Comparison of ENCODE assay signal across 38 mouse cellular contexts in genomic region chr10:78664546-78664945, GRCm38 (mm10). TPM values are rescaled to one million over a fixed set of nuclear protein-coding genes. Genes with fewer than 3 reads are reported as not detected.
"Had no signal": no experiment of that assay in that cellular context is flagged by ENCODE, and none has a peak within 500 bp of the region (broad histone marks: within the 10 kb centered on the region; RNA-seq: fewer than 3 reads in every experiment).

No protein-coding gene starts in this region.

- H3K4me2 ChIP-seq: limb, embryonic 12.5 days; limb, embryonic 13.5 days; limb, embryonic 15.5 days; liver, embryonic 11.5 days; liver, embryonic 12.5 days; liver, embryonic 13.5 days; liver, embryonic 15.5 days; lung, embryonic 14.5 days; lung, embryonic 15.5 days; midbrain, embryonic 11.5 days; midbrain, embryonic 12.5 days; midbrain, embryonic 13.5 days; midbrain, embryonic 15.5 days; neural tube, embryonic 12.5 days had no signal

- H3K4me1 ChIP-seq: limb, embryonic 10.5 days; limb, embryonic 12.5 days; limb, embryonic 13.5 days; limb, embryonic 15.5 days; liver, embryonic 12.5 days; liver, embryonic 13.5 days; liver, embryonic 15.5 days; lung, embryonic 15.5 days; megakaryocyte, embryonic 14.5 days; midbrain, embryonic 10.5 days; midbrain, embryonic 12.5 days; midbrain, embryonic 13.5 days; midbrain, embryonic 15.5 days; neural tube, embryonic 12.5 days had no signal

- ATAC-seq: liver, embryonic 12.5 days; liver, postnatal 0 days; lung, postnatal 0 days; midbrain, embryonic 13.5 days; midbrain, embryonic 15.5 days had no signal

- DNase-seq: left cerebral cortex, postnatal 4 days; liver; liver, embryonic 13.5 days; liver, postnatal 0 days; lung, adult 18-20 months; lung, adult 2 months; lung, embryonic 14.5 days; lung, postnatal 10 days; lung, postnatal 14 days; lung, postnatal 36 days; lung, postnatal 4 days; midbrain, embryonic 14.5 days had no signal

- H3K4me3 ChIP-seq: limb, embryonic 10.5 days; limb, embryonic 12.5 days; limb, embryonic 13.5 days; limb, embryonic 15.5 days; liver, embryonic 12.5 days; liver, embryonic 13.5 days; liver, embryonic 15.5 days; lung, embryonic 15.5 days; megakaryocyte, embryonic 14.5 days; midbrain, embryonic 10.5 days; midbrain, embryonic 12.5 days; midbrain, embryonic 13.5 days; midbrain, embryonic 15.5 days; myocyte; neural tube, embryonic 12.5 days had no signal

- H3K36me3 ChIP-seq: limb, embryonic 10.5 days; limb, embryonic 12.5 days; limb, embryonic 13.5 days; limb, embryonic 15.5 days; liver, embryonic 12.5 days; liver, embryonic 13.5 days; liver, embryonic 15.5 days; lung, embryonic 15.5 days; midbrain, embryonic 10.5 days; midbrain, embryonic 12.5 days; midbrain, embryonic 13.5 days; midbrain, embryonic 15.5 days; neural tube, embryonic 12.5 days had no signal

- H3K9me3 ChIP-seq: limb, embryonic 10.5 days; limb, embryonic 12.5 days; limb, embryonic 13.5 days; limb, embryonic 15.5 days; liver, embryonic 13.5 days; liver, embryonic 15.5 days; lung, embryonic 15.5 days; megakaryocyte, embryonic 14.5 days; midbrain, embryonic 10.5 days; midbrain, embryonic 12.5 days; midbrain, embryonic 13.5 days; midbrain, embryonic 15.5 days; neural tube, embryonic 12.5 days had no signal

- H3K27me3 ChIP-seq: limb, embryonic 12.5 days; limb, embryonic 13.5 days; limb, embryonic 15.5 days; liver, embryonic 12.5 days; liver, embryonic 13.5 days; liver, embryonic 15.5 days; lung, embryonic 15.5 days; megakaryocyte, embryonic 14.5 days; midbrain, embryonic 12.5 days; midbrain, embryonic 13.5 days; midbrain, embryonic 15.5 days; neural tube, embryonic 12.5 days had no signal

- H3K27ac ChIP-seq: limb, embryonic 10.5 days; limb, embryonic 12.5 days; limb, embryonic 13.5 days; limb, embryonic 15.5 days; liver, embryonic 12.5 days; liver, embryonic 13.5 days; liver, embryonic 14.5 days; liver, embryonic 15.5 days; lung, embryonic 15.5 days; macrophage; midbrain, embryonic 10.5 days; midbrain, embryonic 12.5 days; midbrain, embryonic 13.5 days; midbrain, embryonic 15.5 days; neural tube, embryonic 12.5 days had no signal

- H3K9ac ChIP-seq: limb, embryonic 12.5 days; limb, embryonic 13.5 days; limb, embryonic 15.5 days; liver, embryonic 12.5 days; liver, embryonic 13.5 days; liver, embryonic 14.5 days; liver, embryonic 15.5 days; liver, postnatal 0 days; lung, embryonic 14.5 days; lung, embryonic 15.5 days; midbrain, embryonic 12.5 days; midbrain, embryonic 13.5 days; midbrain, embryonic 15.5 days; neural tube, embryonic 12.5 days had no signal

RNA-seq across cellular contexts. Expression of gene Olfr1357, which starts 46.7 kb away (rescaled TPM):
- polyA plus RNA-seq: limb, embryonic 10.5 days; limb, embryonic 11.5 days; limb, embryonic 12.5 days; limb, embryonic 13.5 days; limb, embryonic 14.5 days; limb, embryonic 15.5 days; liver, adult 2 months; liver, embryonic 11.5 days; liver, embryonic 12.5 days; liver, embryonic 13.5 days; liver, embryonic 14.5 days; liver, embryonic 15.5 days; liver, embryonic 16.5 days; liver, postnatal 0 days; lung, adult 2 months; lung, embryonic 14.5 days; lung, embryonic 15.5 days; lung, embryonic 16.5 days; lung, postnatal 0 days; macrophage; midbrain, embryonic 10.5 days; midbrain, embryonic 11.5 days; midbrain, embryonic 12.5 days; midbrain, embryonic 13.5 days; midbrain, embryonic 14.5 days; midbrain, embryonic 15.5 days; midbrain, postnatal 0 days; myocyte; neural tube, embryonic 11.5 days; neural tube, embryonic 12.5 days had no signal

RNA-seq across cellular contexts. Expression of gene Casp14, which starts 53.5 kb away (rescaled TPM):
- polyA plus RNA-seq: liver, adult 2 months; liver, embryonic 11.5 days; liver, embryonic 12.5 days; liver, embryonic 13.5 days; liver, embryonic 14.5 days; liver, embryonic 15.5 days; liver, embryonic 16.5 days; liver, postnatal 0 days; lung, embryonic 14.5 days; lung, embryonic 16.5 days; lung, postnatal 0 days; macrophage; midbrain, embryonic 10.5 days; midbrain, embryonic 11.5 days; midbrain, embryonic 12.5 days; midbrain, embryonic 13.5 days; midbrain, embryonic 14.5 days; midbrain, embryonic 15.5 days; midbrain, postnatal 0 days; myocyte; neural tube, embryonic 11.5 days; neural tube, embryonic 12.5 days had no signal
